Mouse (Mus musculus) layer of hippocampus, postnatal 10 days (tissue): ENCODE measurements around the gene Snta1. TPM values are rescaled to one million over a fixed set of nuclear protein-coding genes. Genes with fewer than 3 reads are reported as not detected.
A peak's percentile ranks its signal among the peaks of the same experiment; 100 is the strongest.
"Not testable (repeated sequence)": the region's sequence is repeated elsewhere in the genome, so short reads cannot be mapped to it uniquely, and the experiment has no call there.

ENCODE experiments used
- DNase-seq, 2 experiments: peaks; one replicate each; pipeline ENCODE4 v3.0.0; 2021; ENCODE audit warnings: low spot score in 2 of 2
- total RNA-seq, 2 experiments: library from RNA; stranded (reverse); gene quantifications; 2 replicates each; pipeline ENCODE4 v1.2.3; 2021

The Snta1 gene
- total RNA-seq, 2 experiments from 2014 or later: 40.6 to 41.3 TPM

GRCm38 (mm10) chr2:154372842-154373500, 34.9 kb downstream of the Snta1 start, which contains the start of gene Cdk5rap1:
Cdk5rap1 (minus strand) TSS chr2:154373010.
- DNase-seq: no peak

DNA sequence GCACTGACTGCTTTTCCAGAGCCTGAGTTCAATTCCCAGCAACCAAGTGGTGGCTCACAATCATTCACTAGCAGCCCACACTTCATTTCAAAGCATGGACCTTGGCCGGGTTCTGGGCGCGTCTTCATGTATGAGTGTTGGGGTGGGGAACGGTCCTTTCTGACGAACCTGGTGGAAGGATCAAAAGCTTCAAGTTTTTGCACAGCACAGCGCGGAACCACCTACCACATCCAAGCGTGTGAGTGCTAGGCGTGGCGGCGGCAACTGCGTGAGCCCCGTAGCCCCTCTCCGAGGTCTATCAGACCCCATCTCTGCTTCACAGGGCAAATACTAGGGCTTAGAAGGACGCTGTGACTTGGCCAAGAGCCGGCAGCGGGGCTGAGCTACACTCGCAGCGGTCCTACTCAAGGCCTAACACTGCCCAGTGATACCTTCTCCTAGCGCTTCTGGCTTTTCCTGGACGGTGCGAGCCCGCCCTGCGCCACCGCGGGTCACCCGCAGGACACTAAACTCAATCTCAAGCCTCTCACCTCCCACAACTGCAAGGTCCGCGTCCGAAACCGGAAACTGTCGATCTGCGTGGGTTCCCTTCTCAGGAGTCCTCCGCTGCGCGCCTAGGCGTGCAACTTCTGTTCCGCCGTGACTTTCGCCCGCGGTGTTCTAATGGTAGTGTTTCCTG, 35.6 kb downstream of the Snta1 start:
- peak; percentile 90 for DNase-seq

DNA sequence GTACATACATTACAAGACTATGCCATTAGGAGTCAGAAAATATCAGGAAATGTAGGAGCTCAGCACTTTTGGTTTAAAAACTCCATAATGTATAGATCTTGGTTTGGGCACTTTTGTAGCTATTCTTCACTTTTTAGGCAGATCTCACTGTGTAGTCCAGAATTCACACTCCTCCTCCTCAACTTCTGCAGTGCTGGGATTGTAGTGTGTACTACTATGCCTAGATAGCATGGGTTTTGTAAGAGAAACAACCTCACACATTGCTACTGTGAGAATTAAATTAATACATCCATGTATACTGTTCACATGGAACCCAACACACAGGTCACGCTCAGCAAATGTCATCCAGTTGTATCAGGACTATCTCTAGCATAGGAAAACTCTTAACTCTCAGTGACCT, 40.4 kb downstream of the Snta1 start:
- no peak for DNase-seq

DNA sequence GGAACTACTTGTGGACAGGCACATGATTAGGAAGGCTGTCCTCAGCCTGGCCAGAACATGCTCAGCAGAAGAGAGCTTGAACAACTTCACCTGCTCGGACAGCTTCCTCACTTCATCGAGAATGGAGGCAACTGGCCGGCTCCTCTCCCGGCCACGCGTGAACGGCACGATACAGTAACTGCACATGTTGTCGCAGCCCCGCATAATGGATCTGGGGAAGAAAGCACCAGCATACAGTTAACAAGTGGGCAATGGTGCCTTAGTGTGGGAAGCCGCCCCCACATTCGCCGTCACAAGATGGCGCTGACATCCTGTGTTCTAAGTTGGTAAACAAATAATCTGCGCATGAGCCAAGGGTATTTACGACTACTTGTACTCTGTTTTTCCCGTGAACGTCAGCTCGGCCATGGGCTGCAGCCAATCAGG, 53.9 kb downstream of the Snta1 start:
- not testable (repeated sequence) for DNase-seq

- DNase-seq: no peak
Observed at GRCm38 (mm10) chr2:154348152-154348551, 59.7 kb downstream of the Snta1 start.

DNA sequence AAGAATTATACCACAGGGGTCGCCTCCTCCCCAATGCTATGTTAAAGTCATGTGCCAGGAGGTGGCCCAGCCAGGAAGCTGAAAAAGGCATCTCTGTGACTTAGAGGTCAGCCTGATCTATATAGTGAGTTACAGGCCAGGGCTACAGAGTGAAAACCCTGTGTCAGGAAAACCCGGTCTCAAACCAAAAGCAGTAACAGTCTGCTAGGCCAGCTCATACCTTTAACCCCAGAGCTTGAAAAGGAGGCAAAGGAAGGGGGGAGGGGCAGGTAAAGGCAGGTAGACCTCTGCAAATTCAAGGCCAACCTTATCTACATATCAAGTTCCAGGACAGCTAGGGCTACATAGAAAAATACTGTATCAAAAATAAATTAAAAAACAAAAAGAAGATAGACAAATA, 68.5 kb downstream of the Snta1 start:
- no peak for DNase-seq

GRCm38 (mm10) chr2:154338161-154338560, 69.7 kb downstream of the Snta1 start:
- no peak for DNase-seq

DNA sequence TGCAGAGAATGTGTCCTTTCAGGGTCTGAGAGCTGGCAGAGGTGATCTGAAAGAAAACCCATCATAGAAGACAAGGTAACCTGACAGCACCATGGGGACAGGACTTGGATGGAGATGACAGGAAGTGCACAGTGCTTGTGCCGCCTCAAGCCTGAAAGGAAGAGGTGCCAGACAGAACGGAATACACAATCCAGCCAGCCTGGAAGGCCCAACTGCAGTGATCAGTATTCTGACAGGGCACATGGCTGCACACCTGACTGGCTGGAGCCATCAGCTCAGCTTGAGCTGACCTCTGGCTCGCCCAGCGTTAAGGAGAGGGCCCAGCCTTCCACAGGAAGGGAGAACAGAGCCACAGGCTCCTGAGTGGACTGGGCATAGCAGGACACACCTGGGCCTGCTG, 72.3 kb downstream of the Snta1 start:
- DNase-seq: no peak

DNA sequence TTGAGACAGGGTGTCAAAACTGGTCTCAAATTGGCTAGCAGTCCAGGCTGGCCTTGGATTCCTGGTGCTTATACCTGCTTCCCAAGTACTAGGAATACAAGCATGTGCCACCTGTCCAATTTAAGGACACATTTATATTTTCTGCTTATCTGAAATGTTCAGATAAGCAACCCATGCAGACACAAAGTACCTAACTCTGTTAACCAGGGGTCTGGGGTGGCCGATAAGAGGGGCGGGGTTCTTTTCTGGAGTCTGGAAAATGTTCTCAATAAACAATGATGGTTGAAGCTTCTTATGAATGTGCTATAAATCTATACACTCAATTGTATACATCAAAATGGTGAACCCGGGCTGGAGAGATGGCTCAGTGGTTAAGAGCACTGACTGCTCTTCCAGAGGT, 81.0 kb downstream of the Snta1 start:
- no peak for DNase-seq

Other genes starting within 250 kb of the Snta1 start
- gene Bpifa5, start 245.5 kb downstream of the Snta1 start, total RNA-seq: not detected
- under 1 TPM; 0.30 to 0.54 TPM for gene Bpifb1, start 217.3 kb downstream of the Snta1 start, total RNA-seq
- gene Bpifb5, start 184.4 kb downstream of the Snta1 start, total RNA-seq: under 1 TPM in 1 of 2 experiments, not detected in 1; 0.21 TPM
- not detected for gene Bpifb9a, start 150.2 kb downstream of the Snta1 start, total RNA-seq
- gene Bpifb9b, start 100.9 kb downstream of the Snta1 start, total RNA-seq: not detected
- 10 to 100 TPM; 11.9 to 16.1 TPM for gene Cdk5rap1, start 35.1 kb downstream of the Snta1 start, total RNA-seq
- gene Cbfa2t2, start 28.4 kb upstream of the Snta1 start, total RNA-seq: 10 to 100 TPM; 43.6 to 60.6 TPM
- gene 1700003F12Rik, start 139.0 kb upstream of the Snta1 start, total RNA-seq: 1 to 10 TPM in 1 of 2 experiments, under 1 TPM in 1; 0.67 to 2.0 TPM
- gene Actl10, start 143.7 kb upstream of the Snta1 start, total RNA-seq: not detected
- 10 to 100 TPM; 29.8 to 33.0 TPM for gene Necab3, start 150.8 kb upstream of the Snta1 start, total RNA-seq
- 10 to 100 TPM in 1 of 2 experiments, 1 to 10 TPM in 1; 8.8 to 10.5 TPM for gene E2f1, start 161.8 kb upstream of the Snta1 start, total RNA-seq
- gene Pxmp4, start 195.6 kb upstream of the Snta1 start, total RNA-seq: 10 to 100 TPM; 14.3 to 15.7 TPM
- 10 to 100 TPM in 1 of 2 experiments, 1 to 10 TPM in 1; 9.8 to 12.2 TPM for gene Zfp341, start 205.2 kb upstream of the Snta1 start, total RNA-seq
- under 1 TPM in 1 of 2 experiments, not detected in 1; 0.76 TPM for gene 4930519P11Rik, start 205.3 kb upstream of the Snta1 start, total RNA-seq
- 100 to 1,000 TPM; 209 to 213 TPM for gene Chmp4b, start 243.6 kb upstream of the Snta1 start, total RNA-seq